Mouse (Mus musculus) embryonic fibroblast, embryonic 13.5 days (primary cell): ENCODE measurements around the gene Pcsk4.

Experiments used
- CTCF ChIP-seq: IDR thresholded peaks from 2 replicates; pipeline ENCODE4 v1.5.1; 2011; ENCODE audit warnings: mild to moderate bottlenecking, control low read depth, low read length, moderate library complexity, borderline replicate concordance; ENCODE audit not compliant: insufficient read depth
- POLR2A ChIP-seq: IDR thresholded peaks from 2 replicates; pipeline ENCODE4 v1.6.1; 2011; ENCODE audit warnings: low read depth, mild to moderate bottlenecking, control low read depth, low read length, moderate library complexity

- TF ChIP-seq POLR2A: no peak
- TF ChIP-seq CTCF: no peak
Measured at GRCm38 (mm10) chr10:80317011-80317410, 12.3 kb downstream of the Pcsk4 start.
